Mouse (Mus musculus) midbrain, embryonic 13.5 days (tissue): ENCODE results near the gene Srl. TPM values are rescaled to one million over a fixed set of nuclear protein-coding genes. Genes with fewer than 3 reads are reported as not detected.

Experiments used
- polyA plus RNA-seq: library from polyadenylated mRNA; unstranded; fragments of >200 nt; fragmentation: Nextera tagmentation; extraction: Ambion mirVana; gene quantifications from 2 replicates; pipeline ENCODE4 v1.2.1, GENCODE M21; 2015

Srl gene
- polyA plus RNA-seq, 1 experiment from 2014 or later: 21.6 TPM

Other genes starting within 250 kb of the Srl start
- 2.4 and 2.8 TPM in 2 replicates for gene Adcy9, start 121.3 kb downstream of the Srl start, polyA plus RNA-seq
- gene Tfap4, start 18.0 kb upstream of the Srl start, polyA plus RNA-seq: 10.5 and 11.2 TPM in 2 replicates
- 20.0 and 26.3 TPM in 2 replicates for gene Glis2, start 52.9 kb upstream of the Srl start, polyA plus RNA-seq
- gene Pam16, start 83.2 kb upstream of the Srl start, polyA plus RNA-seq: 153 and 155 TPM in 2 replicates
- gene Vasn, start 98.1 kb upstream of the Srl start, polyA plus RNA-seq: 3.2 and 4.6 TPM in 2 replicates
- gene Dnaja3, start 98.2 kb upstream of the Srl start, polyA plus RNA-seq: 50.5 and 54.3 TPM in 2 replicates
- 25.1 and 26.5 TPM in 2 replicates for gene Coro7, start 138.0 kb upstream of the Srl start, polyA plus RNA-seq
- 102 and 104 TPM in 2 replicates for gene Nmral1, start 177.5 kb upstream of the Srl start, polyA plus RNA-seq
- gene Hmox2, start 184.5 kb upstream of the Srl start, polyA plus RNA-seq: 81.8 and 87.6 TPM in 2 replicates
- gene Cdip1, start 248.5 kb upstream of the Srl start, polyA plus RNA-seq: 108 and 109 TPM in 2 replicates